Mouse (Mus musculus) heart, embryonic 15.5 days (tissue): ENCODE results near the gene Rpn2. TPM values are rescaled to one million over a fixed set of nuclear protein-coding genes. Genes with fewer than 3 reads are reported as not detected.

Experiments used
- ATAC-seq: fragments of 200-750 bp; cut with Nextera tagmentation; replicated peaks from 2 replicates; pipeline ENCODE4 v1.8.0; 2017; ENCODE audit warnings: low read depth, moderate TSS enrichment; ENCODE audit not compliant: insufficient number of reproducible peaks, insufficient read depth, low FRiP score
- H3K27ac ChIP-seq: fragments of 300-500 bp; sonication (generic); 2 replicates; pipeline ENCODE4 v1.5.1; 2015; ENCODE audit warnings: mild to moderate bottlenecking, inconsistent platforms
- H3K27me3 ChIP-seq: fragments of 300-500 bp; sonication (generic); 2 replicates; pipeline ENCODE4 v1.6.1; 2015; ENCODE audit warnings: inconsistent platforms
- H3K36me3 ChIP-seq: fragments of 300-500 bp; sonication (generic); 2 replicates; pipeline ENCODE4 v1.6.1; 2015; ENCODE audit warnings: mild to moderate bottlenecking, inconsistent platforms
- H3K4me1 ChIP-seq: fragments of 300-500 bp; sonication (generic); replicated peaks from 2 replicates; pipeline ENCODE4 v1.6.1; 2015; ENCODE audit warnings: inconsistent platforms
- H3K4me2 ChIP-seq: fragments of 300-500 bp; sonication (generic); 2 replicates; pipeline ENCODE4 v1.6.1; 2015; ENCODE audit warnings: inconsistent platforms, mild to moderate bottlenecking, moderate library complexity
- H3K4me3 ChIP-seq: fragments of 300-500 bp; sonication (generic); 2 replicates; pipeline ENCODE4 v1.5.1; 2015; ENCODE audit warnings: mild to moderate bottlenecking, inconsistent platforms
- H3K9ac ChIP-seq: fragments of 300-500 bp; sonication (generic); 2 replicates; pipeline ENCODE4 v1.6.1; 2015; ENCODE audit warnings: mild to moderate bottlenecking, inconsistent platforms
- H3K9me3 ChIP-seq: fragments of 300-500 bp; sonication (generic); replicated peaks from 2 replicates; pipeline ENCODE4 v1.6.1; 2016; ENCODE audit warnings: inconsistent platforms
- WGBS: fragments of 180-500 bp; shearing (Covaris S2); methylation state at CpG from one replicate; pipeline ENCODE4 v1.1.7; 2015; ENCODE audit warnings: mixed read lengths; 5-methylcytosine and 5-hydroxymethylcytosine counted together
- polyA plus RNA-seq: library from polyadenylated mRNA; unstranded; fragments of >200 nt; fragmentation: Nextera tagmentation; extraction: Ambion mirVana; gene quantifications from 2 replicates; pipeline ENCODE4 v1.2.1, GENCODE M21; 2015

Gene Rpn2
- polyA plus RNA-seq, 1 experiment from 2014 or later, result 152 TPM

GRCm38 (mm10) chr2:157328570-157328969, 49.8 kb downstream of the Rpn2 start:
- no peaks in the 10 kb centered on the region for H3K4me1 ChIP-seq
- H3K4me2 ChIP-seq, result no peak overlapping the region
- H3K9me3 ChIP-seq, result no peaks in the 10 kb centered on the region
- H3K27ac ChIP-seq, result no peak overlapping the region
- H3K36me3 ChIP-seq, result peaks cover 27% of the 10 kb centered on the region
- no peaks in the 10 kb centered on the region for H3K27me3 ChIP-seq
- no peak overlapping the region for H3K9ac ChIP-seq
- ATAC-seq, result no peak
- 34% methylated on average over 11 of the region's 11 CpGs for WGBS
- no peak overlapping the region for H3K4me3 ChIP-seq

- H3K4me2 ChIP-seq, result no peak overlapping the region
- peaks cover 2% of the 10 kb centered on the region; the same call in 1 of the 2 replicates for H3K36me3 ChIP-seq
- H3K9ac ChIP-seq, result no peak overlapping the region
- no peaks in the 10 kb centered on the region for H3K9me3 ChIP-seq
- H3K4me3 ChIP-seq, result no peak overlapping the region
- ATAC-seq, result no peak
- H3K4me1 ChIP-seq, result no peaks in the 10 kb centered on the region
- H3K27me3 ChIP-seq, result 0 out of 2 replicates have a peak, but pooled peaks cover under 1% of the 10 kb centered on the region
- H3K27ac ChIP-seq, result no peak overlapping the region
- 68% methylated on average over 5 of the region's 5 CpGs for whole genome bisulfite sequencing
Measured at GRCm38 (mm10) chr2:157332059-157332458, 53.2 kb downstream of the Rpn2 start.

GRCm38 (mm10) chr2:157338663-157339062, 59.8 kb downstream of the Rpn2 start:
- ATAC-seq, result no peak; the same call in 1 of the 2 replicates
- Histone ChIP-seq H3K4me2 (no peak overlapping the region), H3K27ac (no peak overlapping the region), H3K4me3 (no peak overlapping the region), H3K4me1 (no peaks in the 10 kb centered on the region), H3K9ac (no peak overlapping the region), H3K36me3 (no peaks in the 10 kb centered on the region), H3K9me3 (no peaks in the 10 kb centered on the region), H3K27me3 (0 out of 2 replicates have a peak, but pooled peaks cover 3% of the 10 kb centered on the region)
- WGBS, result 42% methylated on average over 5 of the region's 5 CpGs

- Histone ChIP-seq H3K27ac (no peak overlapping the region), H3K36me3 (no peaks in the 10 kb centered on the region), H3K9me3 (no peaks in the 10 kb centered on the region), H3K27me3 (0 out of 2 replicates have a peak, but pooled peaks cover 3% of the 10 kb centered on the region), H3K4me2 (no peak overlapping the region), H3K4me3 (no peak overlapping the region), H3K4me1 (no peaks in the 10 kb centered on the region), H3K9ac (no peak overlapping the region)
- ATAC-seq, result no peak
- WGBS, result 70% methylated on average over 7 of the region's 7 CpGs
Measured at GRCm38 (mm10) chr2:157339532-157339931, 60.7 kb downstream of the Rpn2 start.

- no peak for ATAC-seq
- no peak overlapping the region for H3K9ac ChIP-seq
- 46% methylated on average over 7 of the region's 7 CpGs for WGBS
Measured at GRCm38 (mm10) chr2:157340221-157340741, 61.5 kb downstream of the Rpn2 start.

GRCm38 (mm10) chr2:157341554-157342270, 62.9 kb downstream of the Rpn2 start:
- no peaks in the 10 kb centered on the region for H3K4me1 ChIP-seq
- no peak overlapping the region for H3K4me3 ChIP-seq
- no peak overlapping the region for H3K27ac ChIP-seq
- H3K9ac ChIP-seq, result no peak overlapping the region
- no peak for ATAC-seq
- no peak overlapping the region for H3K4me2 ChIP-seq
- no peaks in the 10 kb centered on the region for H3K36me3 ChIP-seq
- no peaks in the 10 kb centered on the region for H3K9me3 ChIP-seq
- H3K27me3 ChIP-seq, result 0 out of 2 replicates have a peak, but pooled peaks cover 3% of the 10 kb centered on the region
- 39% methylated on average over 11 of the region's 11 CpGs for WGBS

More at GRCm38 (mm10) chr2:157340221-157340741, 61.5 kb downstream of the Rpn2 start:
- no peak overlapping the region for H3K4me2 ChIP-seq
- no peaks in the 10 kb centered on the region for H3K36me3 ChIP-seq
- H3K4me1 ChIP-seq, result no peaks in the 10 kb centered on the region
- H3K27ac ChIP-seq, result no peak overlapping the region
- H3K4me3 ChIP-seq, result no peak overlapping the region
- H3K9me3 ChIP-seq, result no peaks in the 10 kb centered on the region
- H3K27me3 ChIP-seq, result 0 out of 2 replicates have a peak, but pooled peaks cover 3% of the 10 kb centered on the region

- Histone ChIP-seq H3K36me3 (no peaks in the 10 kb centered on the region), H3K4me1 (peaks cover under 1% of the 10 kb centered on the region), H3K9me3 (no peaks in the 10 kb centered on the region), H3K4me3 (no peak overlapping the region), H3K9ac (no peak overlapping the region), H3K4me2 (no peak overlapping the region), H3K27ac (no peak overlapping the region), H3K27me3 (no peaks in the 10 kb centered on the region)
- WGBS, result 48% methylated on average over 5 of the region's 5 CpGs
- no peak for ATAC-seq
Measured at GRCm38 (mm10) chr2:157342328-157342926, 63.6 kb downstream of the Rpn2 start.

GRCm38 (mm10) chr2:157343337-157343736, 64.5 kb downstream of the Rpn2 start:
- peaks cover 7% of the 10 kb centered on the region for H3K4me1 ChIP-seq
- no peak overlapping the region for H3K4me2 ChIP-seq
- H3K27me3 ChIP-seq, result no peaks in the 10 kb centered on the region
- no peak for ATAC-seq
- no peak overlapping the region for H3K27ac ChIP-seq
- no peak overlapping the region for H3K4me3 ChIP-seq
- H3K9ac ChIP-seq, result no peak overlapping the region
- 68% methylated on average over 6 of the region's 6 CpGs for WGBS
- no peaks in the 10 kb centered on the region for H3K9me3 ChIP-seq
- no peaks in the 10 kb centered on the region for H3K36me3 ChIP-seq

GRCm38 (mm10) chr2:157347361-157348159, 68.7 kb downstream of the Rpn2 start, which contains the start of gene Ghrh:
Gene Ghrh (minus strand): TSS chr2:157347506.
- no peak; the same call in 1 of the 2 replicates for ATAC-seq
- Histone ChIP-seq H3K36me3 (no peaks in the 10 kb centered on the region), H3K27ac (peak within 1 kb of the TSS; percentile 74), H3K4me1 (peaks cover 7% of the 10 kb centered on the region), H3K9ac (no peak within 1 kb of the TSS), H3K27me3 (no peaks in the 10 kb centered on the region), H3K9me3 (no peaks in the 10 kb centered on the region), H3K4me2 (0 out of 2 replicates have a peak within 1 kb of the TSS, but pooled peaks have one; percentile 8), H3K4me3 (no peak within 1 kb of the TSS)
- 57% methylated on average over 26 of the region's 26 CpGs for WGBS

GRCm38 (mm10) chr2:157349121-157349778, 70.4 kb downstream of the Rpn2 start:
- no peak overlapping the region for H3K4me3 ChIP-seq
- no peak overlapping the region for H3K27ac ChIP-seq
- H3K27me3 ChIP-seq, result no peaks in the 10 kb centered on the region
- H3K4me1 ChIP-seq, result peaks cover 7% of the 10 kb centered on the region
- H3K9me3 ChIP-seq, result no peaks in the 10 kb centered on the region
- WGBS, result 64% methylated on average over 12 of the region's 12 CpGs
- H3K36me3 ChIP-seq, result no peaks in the 10 kb centered on the region
- no peak for ATAC-seq
- H3K4me2 ChIP-seq, result no peak overlapping the region
- no peak overlapping the region for H3K9ac ChIP-seq
